Mouse (Mus musculus) cerebellum, postnatal 4 days (tissue): ENCODE data around the gene Sema3c.
"Not testable (repeated sequence)": the region's sequence is repeated elsewhere in the genome, so short reads cannot be mapped to it uniquely, and the experiment has no call there.

Experiments
- DNase-seq, 2 experiments: peaks; one replicate each; pipeline ENCODE4 v3.0.0; 2022; ENCODE audit warnings: low spot score in 2 of 2, mixed read lengths in 1 of 2

The Sema3c gene

DNA sequence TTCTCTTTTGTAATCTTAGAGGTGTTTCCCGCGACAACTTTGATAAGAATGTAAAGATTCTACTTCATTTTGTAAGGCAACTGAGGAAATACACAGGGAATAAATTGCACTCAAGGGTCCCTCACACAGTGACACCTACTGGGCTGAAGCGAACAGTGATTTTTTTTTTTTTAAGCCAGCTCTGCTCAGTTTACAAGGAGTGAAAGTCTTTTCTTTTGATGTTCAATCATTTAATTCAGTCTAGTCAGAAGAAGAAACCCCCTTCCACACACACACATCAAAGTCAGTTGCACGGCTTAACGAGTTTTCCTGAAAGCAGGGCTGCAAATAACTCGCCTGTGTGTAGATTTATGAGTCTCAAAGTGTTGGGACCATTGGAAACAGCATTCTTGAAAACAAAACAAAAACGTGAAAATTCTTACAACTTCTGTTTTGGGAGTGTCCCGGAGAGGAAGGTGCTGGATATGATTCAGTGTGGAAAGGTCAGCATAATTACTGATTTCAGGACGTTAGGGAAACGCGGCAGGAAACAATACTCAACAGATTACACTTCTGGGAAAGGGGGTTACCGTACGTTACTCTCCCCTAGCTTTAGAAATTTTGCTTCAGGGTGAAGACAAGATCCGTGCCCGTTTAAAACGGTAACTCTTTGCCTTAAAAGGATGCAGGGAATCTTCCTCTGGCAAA is at the start of gene Sema3c:
Gene Sema3c (plus strand): TSS at position 588 of the 687 bp plus-strand sequence.
- DNase-seq = no peak

DNA sequence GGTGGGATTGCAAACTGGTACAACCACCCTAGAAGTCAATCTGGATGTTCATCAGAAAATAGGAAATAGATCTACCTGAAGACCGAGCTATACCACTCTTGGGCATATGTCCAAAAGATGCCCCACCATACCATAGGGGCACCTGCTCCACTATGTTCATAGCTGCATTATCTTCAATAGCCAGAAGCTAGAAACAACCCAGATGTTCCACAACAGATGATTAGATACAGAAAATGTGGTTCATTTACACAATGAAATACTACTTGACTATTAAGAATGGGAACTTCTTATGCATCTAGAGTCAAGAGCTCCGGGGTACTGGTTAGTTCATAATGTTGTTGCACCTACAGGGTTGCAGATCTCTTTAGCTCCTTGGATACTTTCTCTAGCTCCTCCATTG is 42.9 kb upstream of the Sema3c start:
- DNase-seq = not testable (repeated sequence)

DNA sequence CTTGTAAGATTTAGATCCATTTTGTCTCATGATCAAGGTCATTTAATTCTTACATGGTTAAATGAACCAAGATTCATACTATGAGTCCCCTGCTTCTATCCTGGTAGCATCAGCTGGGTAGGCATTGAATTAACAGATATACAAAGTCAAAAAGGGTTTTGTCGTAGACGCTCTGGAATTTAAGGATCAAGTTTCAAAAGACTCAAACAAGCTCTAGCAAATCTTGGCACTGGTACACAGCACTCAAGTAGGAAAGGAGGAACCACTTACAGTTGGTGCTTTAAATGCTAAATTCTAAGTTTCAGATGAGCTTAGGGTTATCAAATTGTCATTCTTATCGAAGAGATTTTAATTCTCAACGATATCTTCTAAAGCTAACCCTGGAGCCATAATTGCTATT is 30.9 kb upstream of the Sema3c start:
- DNase-seq = no peak

DNA sequence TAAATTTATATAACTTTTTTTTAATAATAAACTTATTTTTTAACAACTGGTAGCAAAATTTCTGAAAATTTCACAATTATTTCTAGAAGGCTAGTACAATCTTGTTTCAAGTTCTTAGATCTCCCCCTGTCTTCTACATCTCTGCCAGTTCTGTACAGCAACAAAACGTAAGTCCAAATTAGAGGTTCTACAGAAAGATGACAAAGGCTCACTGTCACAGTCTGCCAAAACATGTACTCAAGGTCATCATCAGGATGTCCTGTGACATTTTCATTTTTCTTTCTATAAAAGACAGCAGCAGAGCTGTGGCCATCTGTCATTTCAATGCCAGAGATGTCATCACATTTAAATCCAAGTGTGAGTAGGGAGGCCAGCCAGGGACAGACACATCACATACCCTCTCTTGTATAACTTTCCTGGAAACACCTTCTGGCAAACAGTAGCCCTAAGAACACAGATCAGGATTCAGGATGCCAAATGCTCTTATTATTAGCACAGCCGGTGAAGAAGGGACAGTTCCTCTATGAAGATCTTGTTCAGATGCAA is 29.1 kb upstream of the Sema3c start:
- no peak for DNase-seq

DNA sequence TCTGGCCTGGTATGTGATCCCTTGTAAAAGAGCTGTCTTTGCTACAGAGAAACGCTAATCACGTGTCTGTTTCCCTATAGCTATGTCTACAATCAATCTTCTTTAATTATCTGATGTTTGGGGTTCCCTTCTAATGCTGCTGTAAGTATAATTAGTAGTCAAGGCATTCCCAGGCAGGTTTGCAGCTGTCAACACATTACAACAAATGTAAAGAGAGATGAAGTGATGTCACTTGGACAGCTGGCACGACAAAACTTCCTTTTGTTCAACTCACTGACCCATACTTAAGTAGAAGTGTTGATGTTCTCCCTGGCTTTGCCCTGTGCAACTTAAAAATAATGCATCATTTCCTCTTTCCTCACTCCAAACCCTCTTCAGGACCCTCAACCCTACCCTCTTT is 22.4 kb upstream of the Sema3c start:
- DNase-seq = no peak

DNA sequence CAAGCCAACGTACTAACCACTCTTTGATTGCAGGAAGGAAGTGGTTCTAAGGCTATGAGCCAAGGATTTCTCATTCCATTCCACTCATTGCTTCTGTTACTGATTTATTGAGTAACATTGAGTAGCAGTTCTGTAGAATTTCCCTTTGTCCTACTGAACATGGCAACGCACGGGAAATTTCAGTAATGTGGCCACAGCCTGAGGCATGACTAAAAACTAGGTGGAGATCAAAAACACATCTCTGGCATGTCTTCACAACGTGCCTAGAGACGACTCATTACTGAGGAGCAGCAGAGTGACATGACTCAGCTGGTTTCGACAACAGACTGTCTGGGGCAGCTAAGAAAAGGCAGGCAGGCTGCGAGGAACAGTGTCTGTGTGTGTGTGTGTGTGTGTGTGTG is 18.0 kb upstream of the Sema3c start:
- DNase-seq = peak in 1 of 2 experiments; percentile 2

GRCm38 (mm10) chr5:17556715-17557265 is 17.3 kb upstream of the Sema3c start:
- DNase-seq = no peak

- DNase-seq = no peak
These were observed 2.5 kb upstream of the Sema3c start for GRCm38 (mm10) chr5:17571571-17571970.

- DNase-seq = peak; percentile 29 to 58
These were observed 517 bp downstream of the Sema3c start for GRCm38 (mm10) chr5:17574413-17575182.

DNA sequence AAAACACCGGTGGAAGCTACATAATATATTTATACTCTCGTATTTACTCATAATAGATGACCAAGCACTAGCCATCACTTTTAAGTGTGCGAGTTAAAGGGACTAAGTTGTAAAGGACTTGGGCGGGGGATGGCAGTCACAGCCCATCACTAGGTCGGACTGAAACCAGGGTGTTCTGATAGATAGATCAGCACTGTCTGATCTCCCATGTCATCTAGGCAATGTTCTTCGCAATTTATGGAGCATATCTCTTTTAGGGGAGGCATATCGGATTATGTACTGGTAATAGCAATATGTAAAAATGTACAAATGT is 1.1 kb downstream of the Sema3c start:
- DNase-seq = no peak

DNA sequence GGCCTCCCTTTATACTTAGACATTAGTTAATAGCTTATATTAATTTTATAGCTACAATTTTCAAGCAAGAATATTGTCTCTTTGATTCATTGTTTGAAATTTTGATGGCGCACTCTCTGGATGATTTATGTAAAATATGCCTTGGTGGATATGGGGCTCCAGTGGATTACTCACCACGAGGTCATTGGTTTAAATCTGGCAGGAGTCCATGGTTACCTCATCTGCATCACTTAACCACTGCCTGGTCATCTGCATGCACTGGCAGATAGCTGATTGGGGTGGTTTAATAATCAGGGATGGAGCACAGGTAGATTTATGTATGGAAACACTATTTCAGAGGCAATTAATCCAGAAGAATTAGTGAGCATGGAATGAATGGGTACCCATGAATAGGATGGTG is 2.0 kb downstream of the Sema3c start:
- DNase-seq = no peak

DNA sequence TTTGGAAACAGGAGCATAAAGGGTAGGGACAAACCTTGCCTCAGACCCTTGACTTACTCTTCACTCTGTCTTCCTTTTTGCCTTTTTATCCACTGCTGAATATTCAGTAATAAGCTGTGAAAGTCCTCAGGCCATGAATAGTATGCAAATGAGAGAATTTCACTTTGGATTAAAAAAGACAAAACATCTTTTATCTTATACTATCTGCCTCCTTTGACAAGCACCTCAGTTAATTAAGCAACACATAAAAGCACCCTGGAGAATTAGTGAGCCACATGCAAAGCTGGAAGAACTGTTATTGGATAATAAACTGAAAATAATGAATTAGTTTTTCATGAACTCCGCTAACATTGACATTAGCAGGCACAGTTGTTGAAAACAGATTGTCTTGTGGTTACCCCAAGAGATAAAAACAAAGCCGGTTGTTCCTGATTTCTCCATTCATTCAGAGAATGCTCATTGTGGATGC is 8.0 kb downstream of the Sema3c start:
- DNase-seq = no peak

DNA sequence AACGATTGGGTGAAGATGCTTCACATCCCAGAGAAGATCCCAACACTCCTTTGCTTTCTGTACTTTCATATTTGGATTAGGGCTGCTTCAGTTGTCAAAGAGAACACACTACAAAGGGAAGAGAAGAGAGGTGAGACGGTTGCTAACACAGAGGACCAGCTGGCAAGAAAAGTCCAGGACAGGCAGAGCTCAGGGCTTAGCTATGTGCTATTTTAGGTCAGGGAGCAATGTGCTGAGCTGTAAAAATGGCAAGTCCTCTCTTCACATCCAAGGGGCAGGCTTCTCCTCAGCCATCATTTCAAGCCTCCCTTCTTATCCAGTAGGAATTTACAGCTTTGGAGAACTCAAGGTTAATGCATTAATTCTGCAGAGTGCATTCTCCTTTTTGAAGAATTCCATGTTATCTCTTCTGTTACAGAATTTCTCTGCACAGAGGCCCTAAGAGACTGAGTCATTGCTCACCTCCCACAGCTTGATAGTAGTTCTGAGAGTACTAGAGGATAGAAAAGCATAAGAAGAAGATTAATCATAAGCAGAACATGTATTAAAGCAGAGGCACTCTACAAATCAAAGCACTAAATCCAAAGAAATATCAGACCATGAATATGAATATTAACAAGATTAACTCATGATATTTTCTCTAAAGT is 10.3 kb downstream of the Sema3c start:
- no peak for DNase-seq

DNA sequence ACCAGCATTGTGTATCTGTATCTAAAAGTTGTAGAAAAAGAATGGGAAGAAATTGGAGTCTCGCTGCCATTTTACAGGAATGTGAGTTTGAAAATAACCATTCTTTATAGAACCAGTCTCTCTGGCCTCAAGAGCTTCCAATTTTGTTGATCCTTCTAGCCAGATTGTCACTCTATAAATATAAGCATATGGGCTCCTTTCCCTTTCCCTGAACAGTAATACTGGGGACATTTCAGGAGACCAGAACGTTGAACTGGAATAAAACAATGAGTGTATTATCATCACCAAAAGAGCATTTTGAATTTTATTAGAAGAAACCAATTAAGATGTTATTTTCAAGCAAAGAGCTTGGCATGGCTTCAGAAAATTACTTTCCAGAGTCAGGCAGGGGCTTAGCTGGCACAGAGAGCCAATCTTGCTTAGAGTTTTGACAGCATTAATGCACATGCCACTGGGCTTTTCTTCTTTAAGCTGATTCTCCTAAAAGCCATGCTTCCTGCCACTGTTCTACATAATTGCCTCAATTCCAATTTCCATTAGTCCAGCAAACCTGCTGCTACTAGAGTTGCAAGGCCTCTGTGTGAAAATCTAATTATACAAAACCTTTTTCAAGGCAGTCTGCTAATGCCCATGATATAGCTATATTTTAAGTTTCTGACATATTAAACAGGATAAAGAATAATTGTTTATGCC is 12.6 kb downstream of the Sema3c start:
- no peak for DNase-seq

DNA sequence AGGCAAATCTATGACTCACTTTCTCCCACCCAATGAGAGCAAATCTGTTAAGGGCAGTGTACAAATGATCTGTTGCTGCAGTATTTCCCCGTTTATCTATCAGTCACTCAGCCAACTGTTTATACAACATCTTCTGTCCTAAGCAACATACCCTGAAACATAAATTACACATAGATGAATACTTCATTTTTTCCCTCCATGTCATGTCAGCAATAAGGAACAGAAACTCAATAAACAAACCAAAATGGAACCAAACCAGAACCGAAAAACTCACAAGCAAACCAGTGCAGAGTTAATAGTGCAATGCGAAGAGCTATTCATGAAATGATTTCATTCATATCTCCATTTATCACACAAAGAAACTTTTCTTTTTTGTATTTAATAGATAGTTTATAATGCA is 17.8 kb downstream of the Sema3c start:
- DNase-seq = no peak

GRCm38 (mm10) chr5:17601700-17602099 is 27.6 kb downstream of the Sema3c start:
- DNase-seq = no peak

DNA sequence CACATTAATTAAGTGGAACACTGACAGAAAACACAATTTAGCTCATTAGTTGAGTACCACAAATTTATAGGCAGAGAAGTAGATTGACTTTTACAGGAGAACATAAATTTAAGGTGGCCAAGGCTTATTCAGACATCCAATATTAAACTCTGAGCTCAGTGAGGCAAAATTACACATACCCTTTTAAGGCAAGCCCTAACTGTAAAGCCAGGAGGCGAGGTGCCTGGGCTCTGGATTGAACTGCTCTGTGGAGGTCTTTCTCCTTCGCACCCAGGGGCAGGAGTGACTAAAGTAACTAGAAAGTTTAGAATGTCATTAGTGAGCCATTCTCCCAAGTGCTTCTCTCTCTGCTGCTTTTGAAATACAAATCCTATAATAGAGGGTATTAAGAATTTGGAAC is 46.5 kb downstream of the Sema3c start:
- no peak for DNase-seq

GRCm38 (mm10) chr5:17622564-17622963 is 48.5 kb downstream of the Sema3c start:
- no peak for DNase-seq

GRCm38 (mm10) chr5:17628606-17629005 is 54.5 kb downstream of the Sema3c start:
- no peak for DNase-seq

DNA sequence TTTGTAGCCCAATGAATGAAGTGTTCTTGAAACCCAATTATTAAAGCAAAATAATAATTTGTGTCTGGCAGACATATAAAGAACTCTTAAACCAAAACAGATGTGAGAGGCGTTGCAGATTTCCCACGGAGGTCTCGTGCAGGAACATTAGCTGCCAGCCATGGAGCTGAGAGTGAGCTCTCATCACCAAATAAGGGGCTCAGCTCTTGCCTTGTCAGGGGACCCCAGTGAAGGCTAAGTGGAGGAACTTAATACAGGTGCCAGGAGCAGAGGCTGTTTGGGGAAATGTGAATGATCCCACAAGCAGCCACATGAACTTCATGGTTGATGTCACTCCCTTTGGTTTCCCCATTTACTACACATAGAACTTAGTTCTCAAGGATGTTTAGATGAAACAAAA is 55.5 kb downstream of the Sema3c start:
- DNase-seq = no peak

- DNase-seq = no peak
These were observed 65.4 kb downstream of the Sema3c start for GRCm38 (mm10) chr5:17639519-17639918.
